Mouse (Mus musculus) c-Kit-negative CD71-positive TER-119-positive erythroid progenitor cells, embryonic 14.5 days (primary cell): ENCODE results near the gene Efna5.

Source experiments
- DNase-seq: peaks from one replicate; pipeline ENCODE4 v3.0.0-alpha.2; 2013; ENCODE audit warnings: low read depth, low spot score

The Efna5 gene

DNA sequence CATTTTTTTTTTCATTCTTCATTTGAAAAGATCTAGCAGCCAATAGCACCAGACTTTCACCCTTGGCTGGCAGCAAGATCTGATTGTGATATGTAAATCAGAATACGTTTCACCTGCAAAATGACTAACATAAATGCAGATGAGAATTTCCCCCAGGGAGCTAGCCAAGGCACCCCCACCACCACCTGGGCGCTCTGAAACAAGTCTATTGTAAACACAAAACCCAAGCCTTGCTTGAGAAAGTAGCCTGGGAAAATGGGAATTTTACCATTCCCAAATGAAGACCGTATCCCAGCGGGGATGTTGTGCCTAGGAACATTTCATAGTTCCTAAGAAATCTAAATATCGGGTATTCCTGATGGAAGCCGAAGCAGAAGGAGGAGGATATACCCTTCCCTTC is 92.3 kb downstream of the Efna5 start:
- DNase-seq, result no peak

DNA sequence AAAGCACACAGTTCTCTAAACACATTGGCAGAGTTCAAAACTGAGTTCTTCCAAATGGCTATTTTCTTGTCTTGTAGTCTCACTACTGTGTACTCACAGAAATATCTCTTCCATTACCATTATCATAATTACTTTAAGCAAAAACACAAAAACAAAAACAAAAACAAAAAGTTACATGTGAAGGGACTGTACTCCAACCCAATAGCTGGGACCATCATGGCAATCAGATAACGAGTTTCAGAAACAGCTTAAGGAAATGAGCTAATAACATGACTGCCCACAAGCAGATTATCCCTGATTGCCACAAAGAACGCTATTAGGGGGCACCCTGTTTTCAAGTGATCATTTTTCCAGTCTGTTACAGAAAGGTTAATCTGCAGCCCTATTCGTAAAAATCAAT is 93.3 kb downstream of the Efna5 start:
- no peak for DNase-seq

DNA sequence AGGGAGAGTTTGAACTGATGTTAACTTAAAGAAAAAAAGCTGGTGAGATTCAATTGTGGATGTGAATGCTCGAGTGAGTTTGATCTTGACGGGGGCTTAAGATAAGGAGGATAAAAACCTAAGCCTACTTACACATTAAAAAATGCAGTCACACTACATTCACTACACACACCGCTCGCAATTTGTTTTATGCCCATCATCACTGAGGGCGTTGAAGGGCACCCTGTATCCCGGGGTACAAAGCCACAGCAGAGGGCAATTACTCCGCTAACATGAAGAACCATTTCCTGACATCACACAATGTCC is 94.6 kb downstream of the Efna5 start:
- DNase-seq, result no peak

DNA sequence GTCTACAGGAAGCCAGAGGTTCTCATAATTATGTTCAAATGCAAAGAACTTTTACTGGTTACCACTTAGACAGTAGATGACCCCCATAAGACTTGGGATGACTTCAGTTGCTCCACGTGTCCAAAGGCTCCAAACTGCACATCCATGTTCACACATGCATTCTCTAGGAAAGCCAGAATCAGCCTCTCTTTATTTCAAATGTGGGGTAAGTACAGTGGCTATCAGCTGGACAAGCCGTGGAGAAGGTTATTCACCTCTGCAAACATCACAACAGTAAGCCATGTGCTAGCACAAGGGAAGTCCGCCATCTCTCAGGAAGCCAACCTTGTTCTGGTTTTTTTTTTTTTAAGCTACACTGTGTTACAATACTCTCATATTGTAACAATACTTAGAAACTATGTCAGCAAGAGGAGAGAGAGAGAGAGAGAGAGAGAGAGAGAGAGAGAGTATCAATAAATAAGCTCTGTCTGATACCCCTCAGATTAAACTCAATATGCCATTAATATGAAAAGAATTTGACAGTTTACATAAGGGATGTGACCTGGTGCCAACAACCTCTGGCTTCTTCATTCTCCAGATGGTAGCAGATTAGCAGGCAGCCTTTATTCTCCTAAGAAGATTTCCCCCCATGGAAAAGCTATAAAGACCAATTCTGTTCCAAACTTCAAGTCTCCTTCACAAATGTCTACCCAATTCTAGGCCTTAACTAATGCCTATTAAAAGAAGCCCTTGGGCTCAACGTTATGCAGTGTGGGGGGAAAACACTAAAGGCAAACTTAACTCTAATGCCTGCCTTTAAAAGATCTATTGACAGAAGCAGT is 95.1 kb downstream of the Efna5 start:
- no peak for DNase-seq

DNA sequence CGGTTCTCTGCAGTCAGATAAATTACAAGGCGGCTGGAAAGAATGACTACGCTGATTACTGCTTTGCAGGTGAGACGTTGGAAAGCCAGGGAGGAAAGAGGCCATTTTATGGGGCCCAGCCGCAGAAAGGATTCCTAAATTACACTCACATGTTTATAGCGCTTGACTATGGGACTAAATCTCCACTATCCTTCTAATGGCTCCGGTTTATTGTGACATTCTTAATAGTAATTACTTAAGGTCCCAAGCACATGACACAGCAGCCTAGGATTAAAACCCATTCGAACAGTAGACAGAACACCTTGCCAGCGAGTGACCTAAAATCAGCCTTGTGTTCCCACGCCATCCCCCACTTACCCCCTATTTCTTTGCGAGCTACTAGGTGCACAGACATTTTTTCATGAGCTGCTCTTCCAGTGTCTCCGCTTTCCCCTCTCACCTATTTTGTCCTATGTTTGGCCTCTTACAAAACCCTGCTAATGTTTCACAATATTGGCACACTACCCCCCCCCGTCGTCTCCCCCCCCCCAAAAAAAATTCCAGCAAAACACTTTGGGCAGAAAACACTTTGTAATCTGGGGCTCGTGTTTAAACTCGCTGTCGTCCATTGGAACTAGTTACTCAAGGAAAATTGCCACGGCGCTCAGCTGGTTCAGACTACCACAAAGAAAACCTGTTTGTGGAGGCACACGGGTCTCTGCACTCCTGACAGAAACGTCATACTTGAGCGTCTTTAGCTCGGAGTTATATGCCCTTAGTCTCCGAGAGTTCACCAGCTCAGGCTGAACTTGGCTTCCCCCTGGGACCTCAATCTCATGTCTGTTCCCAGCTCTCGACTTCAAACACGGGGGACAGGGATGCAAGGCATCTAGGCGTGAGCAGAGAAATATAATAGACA is 96.6 kb downstream of the Efna5 start:
- no peak for DNase-seq

DNA sequence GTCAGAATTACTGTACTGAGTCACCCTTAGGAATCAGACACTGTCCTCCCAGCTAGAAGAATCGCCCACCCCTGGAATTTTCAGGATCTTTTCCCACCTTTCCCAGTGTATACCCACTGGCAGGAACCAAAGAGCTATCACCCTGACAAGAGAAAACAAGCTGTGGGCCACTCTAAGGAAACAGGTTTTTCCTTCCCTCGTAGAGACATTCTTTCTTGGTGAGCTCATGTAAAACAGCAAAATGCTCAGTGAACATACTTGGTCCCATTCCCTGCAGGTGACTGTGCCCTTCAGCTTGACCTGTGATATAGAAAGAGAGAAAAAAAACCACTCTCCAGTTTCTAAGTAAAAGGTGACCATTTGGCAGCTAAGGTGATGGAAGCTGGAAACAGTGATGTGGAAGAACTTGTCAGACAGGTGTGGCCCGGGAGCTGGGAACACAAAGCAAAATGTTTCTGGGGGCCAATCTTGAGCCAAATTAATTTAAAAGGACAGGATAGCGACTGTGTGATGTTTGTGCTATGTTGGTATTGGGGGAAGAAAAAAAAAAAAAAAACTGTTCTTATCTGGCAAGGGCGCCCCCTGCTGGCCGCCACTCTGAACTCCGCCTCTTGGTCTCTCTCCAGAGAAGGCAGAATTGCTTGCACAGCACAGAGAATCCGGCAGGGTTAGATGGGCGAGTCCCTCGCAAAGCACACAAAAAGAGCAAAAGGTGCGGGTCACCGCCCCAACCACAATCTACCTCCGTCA is 97.4 kb downstream of the Efna5 start:
- peak; percentile 33 for DNase-seq

DNA sequence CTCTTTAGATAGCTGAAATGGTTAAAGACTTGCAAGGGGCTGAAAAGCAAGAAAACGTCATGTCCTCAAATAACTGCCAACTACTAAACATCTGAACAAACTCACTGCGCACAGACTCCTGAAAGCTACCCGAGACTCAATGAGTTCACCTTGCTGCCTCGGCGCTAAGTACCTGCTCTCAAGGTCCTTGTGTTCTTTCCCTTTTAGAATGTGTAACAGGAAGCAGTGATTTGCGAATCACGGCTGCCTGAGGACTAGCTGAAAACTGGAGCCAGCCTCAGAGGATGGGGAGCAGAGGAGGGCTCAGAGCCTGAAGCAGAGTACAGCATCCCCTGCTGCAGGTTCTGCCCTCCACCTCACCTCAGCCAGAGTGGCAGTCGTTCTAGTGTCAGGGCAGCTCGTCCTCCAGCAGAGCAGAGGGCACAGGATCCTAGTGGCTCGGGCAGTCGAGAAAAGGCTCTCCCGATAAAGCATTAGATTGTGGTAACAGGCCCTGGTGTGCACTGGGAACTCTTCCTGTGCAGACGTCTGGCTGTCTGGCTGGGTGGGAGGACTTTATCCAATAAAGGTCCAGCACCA is 98.2 kb downstream of the Efna5 start:
- DNase-seq, result no peak

DNA sequence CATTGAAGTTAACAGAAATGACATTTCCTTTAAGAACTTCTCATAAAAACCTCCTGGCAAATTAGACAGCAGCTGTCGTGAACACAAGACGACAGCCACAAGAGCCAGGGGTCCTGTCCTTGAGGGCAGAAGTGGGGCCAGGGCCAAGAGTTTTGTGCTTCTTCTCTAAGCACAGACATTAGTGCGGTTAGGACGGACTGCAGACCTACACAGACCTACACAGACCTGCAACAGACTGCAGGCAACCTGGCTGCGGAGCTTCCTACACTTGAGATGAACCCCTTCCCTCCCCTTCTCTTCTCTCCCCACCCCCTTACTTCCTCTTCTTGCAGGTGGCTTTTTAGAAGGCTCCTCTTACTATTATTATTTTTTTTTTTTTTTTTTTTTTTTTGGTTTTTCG is 100.0 kb downstream of the Efna5 start:
- no peak for DNase-seq

DNA sequence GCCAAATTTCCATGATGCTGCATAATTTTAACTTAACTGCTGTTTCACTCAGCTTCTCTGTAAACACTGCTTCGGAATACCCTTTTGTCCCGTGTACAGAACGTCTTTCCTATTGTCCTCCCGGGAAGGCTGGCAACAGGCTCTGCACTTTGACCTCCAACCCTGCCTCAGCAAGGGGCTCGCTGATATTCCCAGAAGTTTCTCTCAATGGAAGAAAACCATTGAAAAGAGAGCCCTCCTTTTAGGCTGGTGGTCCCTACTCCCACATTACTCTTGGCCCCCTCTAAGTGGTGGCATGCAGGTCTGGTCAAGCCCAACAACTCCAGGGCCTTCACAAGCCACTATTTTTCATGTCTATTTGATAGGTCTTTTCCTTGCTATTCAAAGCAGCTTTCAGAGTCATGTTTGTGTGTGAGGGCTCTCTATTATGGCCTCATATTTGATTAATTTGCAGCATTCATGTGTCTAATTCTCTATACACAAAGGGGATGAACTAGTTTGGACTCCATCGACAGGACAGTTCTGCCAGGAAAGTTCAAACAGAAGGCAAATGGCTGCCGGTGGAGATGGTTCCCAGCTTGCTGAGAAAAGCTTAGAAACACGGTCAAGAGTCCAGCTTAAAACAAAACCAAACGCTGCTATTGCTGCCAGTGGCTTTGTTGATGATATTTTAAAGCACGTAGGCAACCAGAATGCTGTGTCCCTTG is 103.1 kb downstream of the Efna5 start:
- no peak for DNase-seq

DNA sequence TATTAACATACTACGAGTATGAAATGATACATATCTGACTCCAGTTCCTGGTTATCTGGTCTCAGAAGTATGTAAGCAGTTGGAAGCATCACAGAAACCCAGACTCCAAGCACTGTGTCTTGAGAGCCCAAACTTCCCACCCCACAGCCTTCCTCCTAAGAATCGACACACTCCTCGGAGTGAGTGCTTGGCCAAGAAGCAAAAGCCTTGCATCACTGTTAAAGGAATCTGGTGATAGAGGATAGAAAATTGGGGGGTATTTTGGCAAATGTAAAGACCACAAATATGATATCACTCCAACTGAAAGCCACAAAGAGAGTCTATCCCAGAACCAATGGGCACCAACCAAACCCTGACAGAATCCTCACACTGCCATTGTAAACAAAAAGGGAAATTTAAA is 104.4 kb downstream of the Efna5 start:
- DNase-seq, result no peak

DNA sequence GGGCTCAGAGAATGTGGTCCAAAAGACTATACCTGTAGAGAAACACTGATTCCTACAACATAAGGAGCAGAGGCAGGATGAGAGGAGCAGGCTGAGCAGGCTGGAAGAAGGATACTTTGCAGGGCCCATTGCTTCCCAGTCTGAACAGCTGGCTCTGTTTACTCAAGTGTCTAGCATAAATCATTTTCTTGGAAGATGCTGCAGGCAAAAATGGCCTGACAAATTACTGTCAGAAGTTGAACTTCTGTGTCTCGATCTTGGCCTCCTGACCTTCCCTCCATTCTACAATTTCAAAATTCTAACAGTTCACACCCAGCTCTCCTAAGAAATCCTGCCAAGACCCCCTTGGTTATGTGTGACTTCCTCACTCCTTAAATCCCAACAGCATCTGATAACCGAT is 105.1 kb downstream of the Efna5 start:
- no peak for DNase-seq

DNA sequence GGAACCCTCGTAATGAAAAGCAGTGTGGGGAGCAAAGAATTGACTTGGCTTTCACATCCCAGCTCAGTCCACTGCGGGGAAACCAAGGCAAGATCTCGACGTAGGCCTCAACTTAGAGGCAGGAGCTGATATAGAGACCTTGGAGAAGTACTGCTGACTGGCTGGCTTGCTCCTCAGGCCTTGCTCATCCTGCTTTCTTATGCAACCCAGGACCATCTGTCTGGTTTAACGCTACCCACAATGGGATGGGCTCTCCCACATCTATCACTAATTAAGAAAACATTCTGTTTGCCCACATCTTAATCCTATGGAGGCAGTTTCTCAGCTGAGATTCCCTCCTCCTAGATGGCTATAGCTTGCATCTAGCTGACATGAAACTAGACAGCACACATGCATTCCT is 105.7 kb downstream of the Efna5 start:
- no peak for DNase-seq

DNA sequence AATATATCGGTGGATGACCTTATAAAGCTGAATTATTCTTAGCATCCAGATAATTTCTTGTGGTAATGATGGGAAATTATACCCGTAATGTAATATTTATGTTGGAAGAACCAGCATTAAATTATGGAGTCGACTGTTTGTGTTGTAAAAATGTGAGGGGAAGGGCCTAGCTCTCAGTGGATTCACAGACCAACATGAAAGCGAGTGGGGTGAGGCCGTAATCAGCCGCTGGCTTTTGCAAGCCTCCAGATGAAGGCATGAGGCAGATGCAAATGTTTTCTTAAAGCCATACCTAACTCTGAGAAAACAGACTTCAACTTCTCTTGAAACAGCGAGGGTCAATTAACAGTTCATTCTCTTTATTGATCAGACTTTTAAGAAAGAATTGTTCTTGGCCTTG is 106.4 kb downstream of the Efna5 start:
- DNase-seq, result no peak

DNA sequence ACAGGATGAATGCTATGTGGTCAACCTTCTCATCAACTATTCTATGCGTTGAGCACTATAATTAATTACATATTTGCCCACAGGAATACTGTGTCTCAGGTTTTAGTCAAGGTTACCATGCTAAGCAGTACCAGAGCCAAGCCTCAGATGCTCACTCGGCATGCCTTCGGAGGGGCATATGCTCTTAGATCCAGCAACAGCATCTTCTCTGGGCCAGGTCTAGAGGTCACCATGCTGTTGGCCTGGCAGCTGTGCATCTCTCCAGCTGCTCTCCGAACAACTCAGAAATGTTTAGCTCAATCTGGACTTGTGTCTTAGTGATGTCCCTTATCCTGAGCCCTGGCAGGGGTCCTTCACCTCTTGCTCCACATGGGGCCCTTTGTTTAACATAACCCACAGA is 114.4 kb downstream of the Efna5 start:
- DNase-seq, result no peak

DNA sequence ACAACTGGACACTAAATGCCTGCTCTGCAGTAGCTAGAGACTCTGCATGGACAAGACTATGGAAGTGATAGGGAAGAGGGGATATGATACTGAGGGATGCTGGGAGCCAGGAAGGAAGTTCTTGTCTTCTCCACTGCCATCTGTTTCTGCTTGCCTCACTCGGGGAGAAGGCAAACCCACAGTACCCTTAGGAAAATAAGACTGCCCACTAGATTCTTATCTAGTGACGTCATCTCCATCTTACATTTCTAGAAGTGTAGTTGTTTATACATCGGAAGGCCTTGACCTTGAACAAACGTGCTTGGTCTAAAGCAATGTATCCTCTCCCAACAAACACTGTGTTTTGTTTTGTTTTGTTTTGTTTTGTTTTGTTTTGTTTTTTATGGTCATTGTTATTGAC is 116.0 kb downstream of the Efna5 start:
- no peak for DNase-seq

DNA sequence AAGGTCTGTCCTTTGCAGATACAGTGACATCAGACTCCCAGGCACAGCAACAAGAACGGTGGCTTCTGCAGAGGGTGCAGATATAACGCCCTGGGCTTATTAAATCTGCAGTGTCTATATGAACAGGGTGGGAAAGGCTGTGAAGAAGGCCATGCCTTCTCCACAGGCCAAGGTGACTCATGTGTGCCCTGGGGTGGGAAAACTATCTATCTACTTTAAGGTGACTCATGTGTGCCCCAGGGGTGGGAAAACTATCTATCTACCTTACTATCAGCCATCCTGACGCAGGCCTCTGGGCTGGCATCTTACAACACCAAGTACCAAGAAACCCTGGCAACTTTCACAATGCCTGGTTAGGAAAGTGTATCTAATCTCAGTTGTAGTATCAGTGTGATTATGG is 124.2 kb downstream of the Efna5 start:
- DNase-seq, result no peak

DNA sequence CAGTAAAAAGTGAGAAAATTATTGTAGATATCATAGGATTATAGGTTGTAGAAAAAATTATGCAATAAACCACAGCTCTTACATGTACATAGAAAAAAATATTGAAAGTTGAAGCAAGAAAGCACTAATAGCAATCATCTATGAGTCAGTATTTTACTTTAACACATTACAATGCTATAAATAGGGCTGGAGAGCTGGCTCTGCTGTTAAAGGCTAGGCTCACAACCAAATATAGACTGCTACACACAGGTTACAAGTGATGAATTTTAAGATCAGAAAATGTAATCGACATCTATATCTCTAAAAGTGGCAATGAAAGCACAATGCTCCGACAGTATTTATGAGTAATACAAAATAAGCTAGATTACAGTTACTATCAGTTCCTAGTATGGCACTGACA is 125.5 kb downstream of the Efna5 start:
- DNase-seq, result no peak

DNA sequence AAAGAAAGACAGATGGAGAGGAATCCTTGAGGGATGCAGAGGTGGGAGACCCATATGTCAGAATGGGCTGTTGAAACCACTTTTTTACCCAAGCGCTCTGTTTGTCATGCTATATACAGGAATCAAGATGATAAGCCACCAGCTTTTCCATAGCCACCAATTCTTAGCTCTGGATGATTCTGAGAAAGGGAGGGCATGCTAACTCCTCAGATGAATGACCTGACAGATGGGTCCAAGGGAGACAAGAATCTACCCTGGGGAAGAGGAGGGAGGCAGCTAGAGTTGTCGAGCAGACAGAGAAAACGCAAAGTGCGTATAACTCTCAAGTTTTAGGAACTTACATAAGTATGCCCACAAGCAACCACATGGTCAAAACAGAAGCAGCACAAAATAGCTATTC is 126.5 kb downstream of the Efna5 start:
- DNase-seq, result no peak

DNA sequence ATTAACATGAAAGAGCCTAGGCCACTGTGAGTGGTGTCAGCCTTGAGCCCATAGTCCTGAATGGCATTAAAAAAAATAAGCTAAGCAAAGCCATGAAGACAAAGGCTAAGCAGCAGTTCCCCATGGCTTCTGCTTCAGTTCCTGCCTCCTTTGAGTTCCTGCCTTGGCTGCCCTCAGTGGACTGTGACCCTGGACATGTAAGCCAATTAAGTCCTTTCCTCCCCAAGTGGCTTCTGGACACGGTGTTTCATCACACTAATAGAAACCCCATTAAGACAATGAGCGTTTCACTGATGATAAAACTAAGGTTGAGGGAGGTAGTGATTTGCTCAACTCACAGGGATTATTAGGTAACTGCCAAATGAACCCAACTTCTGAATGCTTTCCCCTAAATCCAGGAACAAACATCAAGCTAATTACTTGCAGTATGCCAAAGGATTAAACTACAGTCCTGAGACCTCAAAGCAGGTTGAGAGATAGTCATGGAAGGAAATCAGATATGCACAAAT is 128.7 kb downstream of the Efna5 start:
- no peak for DNase-seq

DNA sequence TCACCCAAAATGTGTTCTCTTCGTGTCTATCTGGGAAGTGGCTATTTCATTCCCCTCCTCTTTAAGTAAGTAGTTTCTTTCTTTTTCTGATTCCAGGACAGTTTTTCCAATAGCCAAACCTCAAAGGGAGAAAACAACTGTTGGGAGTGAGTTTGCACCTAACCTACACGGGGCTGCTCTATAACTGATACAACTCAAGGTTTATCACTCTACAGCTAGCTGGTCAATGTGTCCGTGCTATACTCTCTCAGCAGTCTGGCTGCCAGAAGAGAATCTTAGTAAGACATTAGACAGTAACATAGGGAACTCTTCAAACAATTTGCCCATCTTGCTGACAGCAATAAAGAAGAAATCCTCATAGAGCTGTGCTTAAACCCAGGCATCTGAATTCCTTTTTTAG is 130.5 kb downstream of the Efna5 start:
- no peak for DNase-seq
